ENCODE assay signal across 11 mouse cellular contexts in the genomic region with DNA sequence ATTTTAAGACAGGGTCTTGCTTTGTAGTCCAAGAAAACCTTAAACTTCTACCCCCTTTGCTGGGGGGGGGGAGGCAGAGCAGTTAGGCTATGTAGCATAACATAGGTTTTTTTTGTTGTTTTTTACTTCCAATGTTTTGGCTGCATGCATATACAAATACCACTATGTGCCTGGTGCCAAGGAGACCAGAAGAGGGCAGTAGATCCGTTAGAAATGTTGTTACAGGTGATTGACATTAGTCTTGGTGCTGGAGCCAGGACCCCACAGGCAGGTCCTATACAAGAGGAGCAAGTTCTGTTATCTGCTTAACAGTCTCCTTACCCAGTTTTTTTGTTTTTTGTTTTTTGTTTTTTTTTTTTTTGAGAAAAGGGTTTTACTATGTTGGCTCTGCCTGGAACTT. TPM values are rescaled to one million over a fixed set of nuclear protein-coding genes. Genes with fewer than 3 reads are reported as not detected.
DNase-seq lines count a peak whose midpoint lies in the region; ATAC-seq and TF ChIP-seq lines count a peak whose summit lies in the region.
"Had no signal": no experiment of that assay in that cellular context is flagged by ENCODE, and none has a peak within 500 bp of the region (broad histone marks: within the 10 kb centered on the region; RNA-seq: fewer than 3 reads in every experiment).

No protein-coding gene starts in this region.

- H3K4me1 ChIP-seq in kidney, postnatal 0 days (replicated peaks; ENCODE audit: insufficient read depth, low read length), result no peaks in the 10 kb centered on the region
- peaks cover 3% of the 10 kb centered on the region in 2 experiments; a peak in 2 of 4 replicates for H3K4me1 ChIP-seq in MEL (ENCODE audit: control insufficient read depth in 1 of 2, insufficient read depth in 2 of 2, low read length in 2 of 2)
- peaks cover 10 to 13% of the 10 kb centered on the region in 2 experiments; a peak in 3 of 4 replicates for H3K4me1 ChIP-seq in liver, embryonic 14.5 days (replicated peaks; ENCODE audit: control insufficient read depth in 2 of 2, insufficient read depth in 2 of 2, low read length in 1 of 2)

- peaks cover 33% of the 10 kb centered on the region for H3K79me2 ChIP-seq in MEL (ENCODE audit: control insufficient read depth, insufficient read depth, low read length, poor library complexity)

- peak; percentile 56 for TF ChIP-seq CTCF in kidney, postnatal 0 days (IDR thresholded peaks at IDR 0.05; ENCODE audit: low read depth)
- peak; percentile 14 to 43 (median 40); a peak in 5 of 6 replicates for TF ChIP-seq CTCF in MEL (IDR thresholded peaks at IDR 0.05 in 2 of 3, conservative IDR thresholded peaks at IDR 0.05 in 1 of 3; ENCODE audit: control insufficient read depth in 1 of 3, insufficient read depth in 1 of 3, low read depth in 2 of 3, low read length in 3 of 3, poor library complexity in 1 of 3, severe bottlenecking in 1 of 3)
- peak; percentile 58; the same call in 1 of the 2 replicates for TF ChIP-seq CTCF in liver, embryonic 14.5 days (IDR thresholded peaks at IDR 0.05; ENCODE audit: low read depth)

- ATAC-seq in kidney, postnatal 0 days (replicated peaks; ENCODE audit: low FRiP score, low read depth), result no peak
- no peak for ATAC-seq in liver, embryonic 14.5 days (ENCODE audit: insufficient read depth)
- ATAC-seq in megakaryocyte, adult 5-6 weeks (ENCODE audit: poor library complexity, severe bottlenecking), result no peak
- ATAC-seq: activated CD4-positive, CD25-positive, alpha-beta regulatory T cell, adult 4 months had no signal

- H3K27ac ChIP-seq in kidney, postnatal 0 days, result no peak overlapping the region
- no peak overlapping the region for H3K27ac ChIP-seq in MEL (ENCODE audit: control insufficient read depth, low read depth, low read length)
- H3K27ac ChIP-seq in liver, embryonic 14.5 days, result no peak overlapping the region
- H3K27ac ChIP-seq: hindbrain, embryonic 10.5 days had no signal

- no peak for TF ChIP-seq RAD21 in MEL (IDR thresholded peaks at IDR 0.05; ENCODE audit: low read depth, low read length)

- TF ChIP-seq EP300 in MEL (IDR thresholded peaks at IDR 0.05; ENCODE audit: low read depth in 1 of 2, low read length in 2 of 2), result no peak
- no peak for TF ChIP-seq EP300 in liver, embryonic 14.5 days (IDR thresholded peaks at IDR 0.05; ENCODE audit: low read depth)

- TF ChIP-seq POLR2A in MEL (IDR thresholded peaks at IDR 0.05; ENCODE audit: control insufficient read depth in 1 of 2, insufficient read depth in 1 of 2, low read depth in 1 of 2, low read length in 2 of 2, poor library complexity in 1 of 2), result no peak; a peak in 1 of 4 replicates

- no peaks in the 10 kb centered on the region for H3K9me3 ChIP-seq in kidney, postnatal 0 days (replicated peaks; ENCODE audit: low read length)
- H3K9me3 ChIP-seq in MEL (replicated peaks; ENCODE audit: insufficient read depth, low read length), result no peaks in the 10 kb centered on the region
- H3K9me3 ChIP-seq in liver, embryonic 14.5 days (ENCODE audit: control insufficient read depth, low read length), result no peaks in the 10 kb centered on the region
- H3K9me3 ChIP-seq: hindbrain, embryonic 10.5 days; megakaryocyte, embryonic 14.5 days had no signal

- H3K36me3 ChIP-seq in kidney, postnatal 0 days (ENCODE audit: insufficient read depth, low read length), result peaks cover 33% of the 10 kb centered on the region
- peaks cover 31 to 44% of the 10 kb centered on the region in 2 experiments for H3K36me3 ChIP-seq in MEL (ENCODE audit: control insufficient read depth in 1 of 2, insufficient read depth in 2 of 2, low read length in 2 of 2)
- H3K36me3 ChIP-seq in liver, embryonic 14.5 days (replicated peaks; ENCODE audit: control insufficient read depth, insufficient read depth, low read depth), result peaks cover 56% of the 10 kb centered on the region

- WGBS in kidney, postnatal 0 days, result 7% methylated on average over 1 of the region's 1 CpGs
- 22% methylated on average over 1 of the region's 1 CpGs for WGBS in liver, embryonic 14.5 days (ENCODE audit: insufficient replicate concordance)

- no peaks in the 10 kb centered on the region for H3K27me3 ChIP-seq in kidney, postnatal 0 days (ENCODE audit: insufficient read depth, low read length)
- no peaks in the 10 kb centered on the region for H3K27me3 ChIP-seq in MEL (ENCODE audit: control insufficient read depth in 1 of 2, insufficient read depth in 2 of 2, low read length in 2 of 2)
- no peaks in the 10 kb centered on the region for H3K27me3 ChIP-seq in liver, embryonic 14.5 days (ENCODE audit: control insufficient read depth, insufficient read depth, low read length)
- H3K27me3 ChIP-seq: megakaryocyte, embryonic 14.5 days had no signal

- no peak overlapping the region for H3K4me2 ChIP-seq in kidney, postnatal 0 days (ENCODE audit: low read length)
- no peak overlapping the region for H3K4me2 ChIP-seq in liver, embryonic 14.5 days (ENCODE audit: low read depth)

- peak; percentile 57 for DNase-seq in kidney, postnatal 0 days (ENCODE audit: low spot score)
- DNase-seq in kidney, postnatal 14 days, result no peak
- DNase-seq in B cell, adult 2 months, result peak; percentile 43 to 59
- DNase-seq in MEL (ENCODE audit: low read depth, low spot score), result peak; percentile 69
- DNase-seq in liver, embryonic 14.5 days (ENCODE audit: low read depth in 3 of 3, low spot score in 3 of 3), result peak in 1 of 3 experiments; percentile 37
- no peak for DNase-seq in right cerebral cortex, adult 18-20 months
- no peak for DNase-seq in frontal cortex, postnatal 10 days (ENCODE audit: low spot score in 2 of 2)

- no peak overlapping the region for H3K4me3 ChIP-seq in kidney, postnatal 0 days (replicated peaks; ENCODE audit: low read depth, low read length)
- no peak overlapping the region for H3K4me3 ChIP-seq in MEL (ENCODE audit: control insufficient read depth in 1 of 2, insufficient read depth in 1 of 2, low read depth in 2 of 2, low read length in 2 of 2)
- H3K4me3 ChIP-seq in liver, embryonic 14.5 days (ENCODE audit: insufficient read depth in 1 of 2, low read depth in 2 of 2, low read length in 2 of 2), result no peak overlapping the region
- H3K4me3 ChIP-seq: hindbrain, embryonic 10.5 days; megakaryocyte, embryonic 14.5 days had no signal

- no peak overlapping the region for H3K9ac ChIP-seq in kidney, postnatal 0 days (ENCODE audit: low read depth, low read length)
- H3K9ac ChIP-seq in MEL (ENCODE audit: control insufficient read depth, low read depth, low read length, poor library complexity, severe bottlenecking), result no peak overlapping the region
- H3K9ac ChIP-seq in liver, embryonic 14.5 days (replicated peaks), result no peak overlapping the region

TF ChIP-seq in MEL, 35 proteins besides CTCF, POLR2A, EP300 and RAD21 (continues in another document):
- TF ChIP-seq NRF1 (IDR thresholded peaks at IDR 0.05; ENCODE audit: insufficient read depth, low read depth, low read length, poor library complexity, severe bottlenecking) (no peak), E2F4 (IDR thresholded peaks at IDR 0.05; ENCODE audit: borderline replicate concordance, low read depth, low read length) (no peak)

RNA-seq across cellular contexts. Expression of gene Isy1, which starts 3.7 kb away (rescaled TPM):
- 46.6 and 48.5 TPM in 2 replicates for polyA plus RNA-seq in kidney, postnatal 0 days (2015; fragmentation: Nextera tagmentation; extraction: Ambion mirVana)
- total RNA-seq in MEL (2012; rRNA removed), result 60.5 and 64.5 TPM in 2 replicates
- polyA plus RNA-seq in MEL (2012; ENCODE audit: insufficient read depth in 1 of 2, insufficient read length in 2 of 2, low read depth in 1 of 2, low replicate concordance in 2 of 2, missing spikeins in 1 of 2), result 100 to 1,000 TPM in 1 of 2 experiments, not detected in 1; 115 TPM
- 4.9 and 16.9 TPM in 2 replicates for polyA plus RNA-seq in liver, embryonic 14.5 days (2012; rRNA removed)
- polyA plus RNA-seq in liver, embryonic 14.5 days (2014; fragmentation: Nextera tagmentation; extraction: Ambion mirVana), result 33.7 and 34.0 TPM in 2 replicates
- 10.2 and 16.7 TPM in 2 replicates for total RNA-seq in megakaryocyte, adult 5-6 weeks (2015)
- 94.0 and 120 TPM in 2 replicates for total RNA-seq in megakaryocyte, adult 5-6 weeks (2017)

RNA-seq across cellular contexts. Expression of gene Gm45140, which starts 6.7 kb away (rescaled TPM):
- polyA plus RNA-seq in kidney, postnatal 0 days (2015; fragmentation: Nextera tagmentation; extraction: Ambion mirVana), result 3.0 and 4.1 TPM in 2 replicates
- 9.6 and 9.9 TPM in 2 replicates for total RNA-seq in MEL (2012; rRNA removed)
- 10 to 100 TPM in 1 of 2 experiments, not detected in 1; 26.2 TPM for polyA plus RNA-seq in MEL (2012; ENCODE audit: insufficient read depth in 1 of 2, insufficient read length in 2 of 2, low read depth in 1 of 2, low replicate concordance in 2 of 2, missing spikeins in 1 of 2)
- polyA plus RNA-seq in liver, embryonic 14.5 days (2012; rRNA removed), result 0.28 and 3.2 TPM in 2 replicates
- 3.6 and 3.7 TPM in 2 replicates for polyA plus RNA-seq in liver, embryonic 14.5 days (2014; fragmentation: Nextera tagmentation; extraction: Ambion mirVana)
- 2.5 and 6.0 TPM in 2 replicates for total RNA-seq in megakaryocyte, adult 5-6 weeks (2015)
- total RNA-seq in megakaryocyte, adult 5-6 weeks (2017), result 25.6 and 28.7 TPM in 2 replicates

RNA-seq across cellular contexts. Expression of gene Cnbp, which starts 8.7 kb away (rescaled TPM):
- 881 and 892 TPM in 2 replicates for polyA plus RNA-seq in kidney, postnatal 0 days (2015; fragmentation: Nextera tagmentation; extraction: Ambion mirVana)
- 726 and 879 TPM in 2 replicates for total RNA-seq in MEL (2012; rRNA removed)
- polyA plus RNA-seq in MEL (2012; ENCODE audit: insufficient read depth in 1 of 2, insufficient read length in 2 of 2, low read depth in 1 of 2, low replicate concordance in 2 of 2, missing spikeins in 1 of 2), result 100 to 1,000 TPM; 201 to 652 TPM
- polyA plus RNA-seq in liver, embryonic 14.5 days (2012; rRNA removed), result 152 and 190 TPM in 2 replicates
- 556 and 576 TPM in 2 replicates for polyA plus RNA-seq in liver, embryonic 14.5 days (2014; fragmentation: Nextera tagmentation; extraction: Ambion mirVana)
- 264 and 268 TPM in 2 replicates for total RNA-seq in megakaryocyte, adult 5-6 weeks (2015)
- total RNA-seq in megakaryocyte, adult 5-6 weeks (2017), result 389 and 399 TPM in 2 replicates

RNA-seq across cellular contexts. Expression of gene Rab43, which starts 30.3 kb away (rescaled TPM):
- 16.4 and 17.1 TPM in 2 replicates for polyA plus RNA-seq in kidney, postnatal 0 days (2015; fragmentation: Nextera tagmentation; extraction: Ambion mirVana)
- total RNA-seq in MEL (2012; rRNA removed), result 3.1 and 4.0 TPM in 2 replicates
- 10 to 100 TPM in 1 of 2 experiments, not detected in 1; 13.2 TPM for polyA plus RNA-seq in MEL (2012; ENCODE audit: insufficient read depth in 1 of 2, insufficient read length in 2 of 2, low read depth in 1 of 2, low replicate concordance in 2 of 2, missing spikeins in 1 of 2)
- polyA plus RNA-seq in liver, embryonic 14.5 days (2012; rRNA removed), result 21.9 and 27.8 TPM in 2 replicates
- polyA plus RNA-seq in liver, embryonic 14.5 days (2014; fragmentation: Nextera tagmentation; extraction: Ambion mirVana), result 25.9 and 34.1 TPM in 2 replicates
- 36.4 and 40.7 TPM in 2 replicates for total RNA-seq in megakaryocyte, adult 5-6 weeks (2015)
- total RNA-seq in megakaryocyte, adult 5-6 weeks (2017), result 12.7 and 13.3 TPM in 2 replicates

RNA-seq across cellular contexts. Expression of gene Copg1, which starts 45.4 kb away (rescaled TPM):
- 101 and 114 TPM in 2 replicates for polyA plus RNA-seq in kidney, postnatal 0 days (2015; fragmentation: Nextera tagmentation; extraction: Ambion mirVana)
- total RNA-seq in MEL (2012; rRNA removed), result 83.1 and 85.0 TPM in 2 replicates
- polyA plus RNA-seq in MEL (2012; ENCODE audit: insufficient read depth in 1 of 2, insufficient read length in 2 of 2, low read depth in 1 of 2, low replicate concordance in 2 of 2, missing spikeins in 1 of 2), result 100 to 1,000 TPM; 117 to 681 TPM
- 20.5 and 22.5 TPM in 2 replicates for polyA plus RNA-seq in liver, embryonic 14.5 days (2012; rRNA removed)
- polyA plus RNA-seq in liver, embryonic 14.5 days (2014; fragmentation: Nextera tagmentation; extraction: Ambion mirVana), result 42.4 and 46.6 TPM in 2 replicates
- total RNA-seq in megakaryocyte, adult 5-6 weeks (2015), result 25.8 and 29.6 TPM in 2 replicates
- total RNA-seq in megakaryocyte, adult 5-6 weeks (2017), result 47.1 and 50.8 TPM in 2 replicates

Comparison
In these comparisons a context has a peak if more than half of its experiments do, and no peak if none do; other contexts are left out.
1. DNase-seq: peak in kidney, postnatal 0 days (single experiment), B cell, adult 2 months (2 of 2) and MEL (single experiment); none in kidney, postnatal 14 days (single experiment), right cerebral cortex, adult 18-20 months (single experiment) and frontal cortex, postnatal 10 days (0 of 2).
2. Peak in every context shown above with its lines, with median percentiles within 50 percentile points of each other: CTCF ChIP-seq.